Mouse (Mus musculus) MEL (cell line): ENCODE results near the gene Hoxd10.

ENCODE experiments used
- CTCF ChIP-seq, 3 experiments: IDR thresholded peaks in 2 of 3; conservative IDR thresholded peaks in 1 of 3; 2 replicates each; pipeline ENCODE4 v1.5.1; 2011 to 2012; ENCODE audit warnings: low read length in 3 of 3, low read depth in 2 of 3, mild to moderate bottlenecking in 2 of 3, improper control_type of control experiment in 1 of 3, inconsistent platforms in 1 of 3, mixed read lengths in 1 of 3, moderate library complexity in 1 of 3; ENCODE audit not compliant: control insufficient read depth in 1 of 3, insufficient read depth in 1 of 3, poor library complexity in 1 of 3, severe bottlenecking in 1 of 3
- GATA1 ChIP-seq: IDR thresholded peaks from 2 replicates; pipeline ENCODE4 v1.6.1; 2011; ENCODE audit warnings: low read depth, low read length, improper control_type of control experiment
- MYB ChIP-seq: IDR thresholded peaks from 2 replicates; pipeline ENCODE4 v1.6.1; 2011; ENCODE audit warnings: mild to moderate bottlenecking, low read depth, low read length, improper control_type of control experiment
- POLR2A ChIP-seq, 2 experiments: IDR thresholded peaks; 2 replicates each; pipeline ENCODE4 v1.6.1; 2011 to 2012; ENCODE audit warnings: low read length in 2 of 2, mild to moderate bottlenecking in 2 of 2, control low read depth in 1 of 2, improper control_type of control experiment in 1 of 2, low read depth in 1 of 2, moderate library complexity in 1 of 2; ENCODE audit not compliant: control insufficient read depth in 1 of 2, insufficient read depth in 1 of 2, poor library complexity in 1 of 2
- ZC3H11A ChIP-seq: IDR thresholded peaks from 2 replicates; pipeline ENCODE4 v1.6.1; 2012; ENCODE audit warnings: low read depth, mild to moderate bottlenecking, inconsistent platforms, low read length, improper control_type of control experiment

- TF ChIP-seq GATA1 (no peak), CTCF (IDR thresholded peaks at IDR 0.05 in 2 of 3, conservative IDR thresholded peaks at IDR 0.05 in 1 of 3; ENCODE audit: control insufficient read depth in 1 of 3, insufficient read depth in 1 of 3, low read depth in 2 of 3, low read length in 3 of 3, poor library complexity in 1 of 3, severe bottlenecking in 1 of 3) (no peak), MYB (no peak), POLR2A (IDR thresholded peaks at IDR 0.05; ENCODE audit: control insufficient read depth in 1 of 2, insufficient read depth in 1 of 2, low read depth in 1 of 2, low read length in 2 of 2, poor library complexity in 1 of 2) (no peak), ZC3H11A (no peak)
These were observed 32.2 kb upstream of the Hoxd10 start, which contains the start of gene Evx2 for GRCm38 (mm10) chr2:74659507-74660005.
